Mouse (Mus musculus): ENCODE results near the gene Rwdd2b. TPM values are rescaled to one million over a fixed set of nuclear protein-coding genes. Genes with fewer than 3 reads are reported as not detected.

Rwdd2b gene
- 9.8 and 13.1 TPM in 2 replicates for polyA plus RNA-seq (2012; rRNA removed)

- Histone ChIP-seq H3K4me3 (ENCODE audit: insufficient read depth, low read depth, low read length) (peak within 1 kb of the TSS; percentile 90), H3K4me1 (ENCODE audit: control insufficient read depth, insufficient read depth, low read length) (peaks cover 16% of the 10 kb centered on the region; the same call in 1 of the 2 replicates), H3K27me3 (replicated peaks; ENCODE audit: control insufficient read depth, insufficient read depth, low read length) (no peaks in the 10 kb centered on the region), H3K36me3 (ENCODE audit: control insufficient read depth, insufficient read depth, low read length) (no peaks in the 10 kb centered on the region), H3K27ac (ENCODE audit: insufficient read depth, low read depth, low read length) (peak within 1 kb of the TSS; percentile 99)
- WGBS, result under 1% methylated on average over 38 of the region's 38 CpGs
- DNase-seq, result peak; percentile 97
- TF ChIP-seq CTCF (conservative IDR thresholded peaks at IDR 0.05; ENCODE audit: insufficient read depth, insufficient read length, low read depth, low read length), result no peak
- peak; percentile 49 for TF ChIP-seq POLR2A (IDR thresholded peaks at IDR 0.05; ENCODE audit: low read depth, low read length)
These were observed at the start of gene Rwdd2b for GRCm38 (mm10) chr16:87440184-87440686. Rwdd2b (minus strand) TSS chr16:87440573.

- Histone ChIP-seq H3K36me3 (ENCODE audit: control insufficient read depth, insufficient read depth, low read length) (peaks cover 20% of the 10 kb centered on the region), H3K27me3 (replicated peaks; ENCODE audit: control insufficient read depth, insufficient read depth, low read length) (no peaks in the 10 kb centered on the region), H3K27ac (ENCODE audit: insufficient read depth, low read depth, low read length) (no peak overlapping the region), H3K4me3 (ENCODE audit: insufficient read depth, low read depth, low read length) (no peak overlapping the region), H3K4me1 (ENCODE audit: control insufficient read depth, insufficient read depth, low read length) (no peaks in the 10 kb centered on the region)
- TF ChIP-seq POLR2A (IDR thresholded peaks at IDR 0.05; ENCODE audit: low read depth, low read length), result no peak
- 72% methylated on average over 2 of the region's 2 CpGs for whole genome bisulfite sequencing
- no peak for DNase-seq
These were observed 48.2 kb upstream of the Rwdd2b start for GRCm38 (mm10) chr16:87488605-87489004.

DNA sequence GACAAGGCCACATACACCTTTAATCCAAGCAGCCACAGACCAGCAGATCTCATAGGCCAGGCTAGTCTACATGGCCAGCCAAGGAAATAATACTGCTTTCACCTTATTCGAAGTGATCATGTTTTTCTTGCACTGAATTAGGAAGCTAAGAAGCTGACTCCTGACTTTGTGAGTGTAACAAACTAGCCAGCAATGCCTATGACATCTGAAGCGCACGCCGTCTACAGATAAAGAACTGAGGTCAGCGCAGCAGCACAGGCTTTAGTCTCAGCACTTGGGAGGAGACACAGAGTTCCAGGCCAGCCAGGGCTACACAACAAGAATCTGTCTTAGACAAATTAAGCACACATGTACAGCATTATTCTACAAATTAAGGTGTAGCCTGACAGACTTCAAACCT is 46.4 kb upstream of the Rwdd2b start:
- 94% methylated on average over 5 of the region's 5 CpGs for WGBS
- H3K36me3 ChIP-seq (ENCODE audit: control insufficient read depth, insufficient read depth, low read length), result peaks cover 27% of the 10 kb centered on the region
- H3K4me1 ChIP-seq (ENCODE audit: control insufficient read depth, insufficient read depth, low read length), result no peaks in the 10 kb centered on the region
- no peaks in the 10 kb centered on the region for H3K27me3 ChIP-seq (replicated peaks; ENCODE audit: control insufficient read depth, insufficient read depth, low read length)
- no peak for DNase-seq
- H3K4me3 ChIP-seq (ENCODE audit: insufficient read depth, low read depth, low read length), result no peak overlapping the region
- H3K27ac ChIP-seq (ENCODE audit: insufficient read depth, low read depth, low read length), result no peak overlapping the region
- no peak for TF ChIP-seq POLR2A (IDR thresholded peaks at IDR 0.05; ENCODE audit: low read depth, low read length)

DNA sequence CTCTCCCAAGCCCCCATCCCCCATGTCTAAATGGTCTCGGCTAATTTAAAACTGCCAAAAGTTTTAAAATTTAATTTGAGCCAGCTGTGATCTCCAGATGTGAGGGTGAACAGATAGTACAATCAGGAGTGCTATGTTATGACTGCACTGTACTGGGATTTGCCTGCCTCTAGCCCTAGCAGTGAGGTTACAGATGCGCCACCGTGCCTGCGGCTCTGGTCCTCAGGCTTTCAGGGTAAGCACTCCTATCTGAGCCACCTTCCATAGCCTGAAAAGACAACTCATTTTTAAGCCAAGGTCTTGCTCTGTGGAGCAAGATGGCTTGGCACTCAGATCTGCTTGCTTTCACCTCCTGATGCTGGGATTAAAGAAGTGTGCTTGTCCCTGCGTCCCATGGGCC is 44.0 kb upstream of the Rwdd2b start:
- no peaks in the 10 kb centered on the region for H3K4me1 ChIP-seq (ENCODE audit: control insufficient read depth, insufficient read depth, low read length)
- no peak overlapping the region for H3K4me3 ChIP-seq (ENCODE audit: insufficient read depth, low read depth, low read length)
- peaks cover 29% of the 10 kb centered on the region for H3K36me3 ChIP-seq (ENCODE audit: control insufficient read depth, insufficient read depth, low read length)
- TF ChIP-seq POLR2A (IDR thresholded peaks at IDR 0.05; ENCODE audit: low read depth, low read length) (no peak), CTCF (conservative IDR thresholded peaks at IDR 0.05; ENCODE audit: insufficient read depth, insufficient read length, low read depth, low read length) (no peak)
- 87% methylated on average over 5 of the region's 5 CpGs for WGBS
- no peak overlapping the region for H3K27ac ChIP-seq (ENCODE audit: insufficient read depth, low read depth, low read length)
- DNase-seq, result no peak
- H3K27me3 ChIP-seq (replicated peaks; ENCODE audit: control insufficient read depth, insufficient read depth, low read length), result no peaks in the 10 kb centered on the region

GRCm38 (mm10) chr16:87470579-87470978 is 30.2 kb upstream of the Rwdd2b start:
- H3K27ac ChIP-seq (ENCODE audit: insufficient read depth, low read depth, low read length), result no peak overlapping the region
- no peaks in the 10 kb centered on the region for H3K4me1 ChIP-seq (ENCODE audit: control insufficient read depth, insufficient read depth, low read length)
- H3K4me3 ChIP-seq (ENCODE audit: insufficient read depth, low read depth, low read length), result no peak overlapping the region
- DNase-seq, result peak; percentile 7
- H3K27me3 ChIP-seq (replicated peaks; ENCODE audit: control insufficient read depth, insufficient read depth, low read length), result no peaks in the 10 kb centered on the region
- peaks cover 20% of the 10 kb centered on the region for H3K36me3 ChIP-seq (ENCODE audit: control insufficient read depth, insufficient read depth, low read length)
- no peak for TF ChIP-seq POLR2A (IDR thresholded peaks at IDR 0.05; ENCODE audit: low read depth, low read length)
- TF ChIP-seq CTCF (conservative IDR thresholded peaks at IDR 0.05; ENCODE audit: insufficient read depth, insufficient read length, low read depth, low read length), result no peak
- 71% methylated on average over 4 of the region's 4 CpGs for WGBS

GRCm38 (mm10) chr16:87458752-87459151 is 18.4 kb upstream of the Rwdd2b start:
- 99% methylated on average over 3 of the region's 3 CpGs for WGBS
- no peak for TF ChIP-seq POLR2A (IDR thresholded peaks at IDR 0.05; ENCODE audit: low read depth, low read length)
- no peak for TF ChIP-seq CTCF (conservative IDR thresholded peaks at IDR 0.05; ENCODE audit: insufficient read depth, insufficient read length, low read depth, low read length)
- H3K27ac ChIP-seq (ENCODE audit: insufficient read depth, low read depth, low read length), result no peak overlapping the region
- H3K36me3 ChIP-seq (ENCODE audit: control insufficient read depth, insufficient read depth, low read length), result no peaks in the 10 kb centered on the region
- H3K4me1 ChIP-seq (ENCODE audit: control insufficient read depth, insufficient read depth, low read length), result peaks cover 3% of the 10 kb centered on the region; the same call in 1 of the 2 replicates
- no peak for DNase-seq
- no peak overlapping the region for H3K4me3 ChIP-seq (ENCODE audit: insufficient read depth, low read depth, low read length)
- H3K27me3 ChIP-seq (replicated peaks; ENCODE audit: control insufficient read depth, insufficient read depth, low read length), result no peaks in the 10 kb centered on the region

DNA sequence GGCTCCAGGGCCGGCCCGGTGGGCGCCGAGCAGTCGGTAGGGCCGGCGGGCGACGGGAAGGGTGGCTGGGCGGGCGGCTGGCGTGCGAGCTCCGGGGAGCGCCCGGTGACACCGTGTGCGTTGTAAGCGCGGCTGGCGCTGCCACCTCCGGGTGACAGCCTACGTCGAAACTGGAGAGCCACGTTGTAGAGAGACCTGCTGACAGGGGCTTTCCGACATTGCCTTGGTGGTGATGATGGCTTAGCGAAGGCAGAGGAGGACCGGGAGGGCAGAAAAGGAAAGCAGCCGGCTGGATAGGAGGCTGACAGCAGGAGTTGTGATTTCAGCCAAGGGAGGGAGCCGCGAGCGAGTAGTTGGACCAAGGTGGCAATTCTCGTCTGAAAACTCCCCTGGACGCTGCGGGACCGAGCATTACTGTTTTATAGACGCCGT is 14.8 kb upstream of the Rwdd2b start:
- Histone ChIP-seq H3K36me3 (ENCODE audit: control insufficient read depth, insufficient read depth, low read length) (no peaks in the 10 kb centered on the region), H3K4me3 (ENCODE audit: insufficient read depth, low read depth, low read length) (peak overlapping the region; percentile 71), H3K27me3 (replicated peaks; ENCODE audit: control insufficient read depth, insufficient read depth, low read length) (no peaks in the 10 kb centered on the region), H3K27ac (ENCODE audit: insufficient read depth, low read depth, low read length) (peak overlapping the region; percentile 2), H3K4me1 (ENCODE audit: control insufficient read depth, insufficient read depth, low read length) (peaks cover 3% of the 10 kb centered on the region; the same call in 1 of the 2 replicates)
- no peak for TF ChIP-seq CTCF (conservative IDR thresholded peaks at IDR 0.05; ENCODE audit: insufficient read depth, insufficient read length, low read depth, low read length)
- TF ChIP-seq POLR2A (IDR thresholded peaks at IDR 0.05; ENCODE audit: low read depth, low read length), result no peak
- DNase-seq, result no peak
- WGBS, result under 1% methylated on average over 38 of the region's 38 CpGs

All from kidney, adult 2 months (tissue).